Mouse (Mus musculus) heart, adult 11 months (tissue): ENCODE data around the gene Gabbr2.

Experiments
- DNase-seq: peaks from one replicate; pipeline ENCODE4 v3.0.0; 2022

The Gabbr2 gene

DNA sequence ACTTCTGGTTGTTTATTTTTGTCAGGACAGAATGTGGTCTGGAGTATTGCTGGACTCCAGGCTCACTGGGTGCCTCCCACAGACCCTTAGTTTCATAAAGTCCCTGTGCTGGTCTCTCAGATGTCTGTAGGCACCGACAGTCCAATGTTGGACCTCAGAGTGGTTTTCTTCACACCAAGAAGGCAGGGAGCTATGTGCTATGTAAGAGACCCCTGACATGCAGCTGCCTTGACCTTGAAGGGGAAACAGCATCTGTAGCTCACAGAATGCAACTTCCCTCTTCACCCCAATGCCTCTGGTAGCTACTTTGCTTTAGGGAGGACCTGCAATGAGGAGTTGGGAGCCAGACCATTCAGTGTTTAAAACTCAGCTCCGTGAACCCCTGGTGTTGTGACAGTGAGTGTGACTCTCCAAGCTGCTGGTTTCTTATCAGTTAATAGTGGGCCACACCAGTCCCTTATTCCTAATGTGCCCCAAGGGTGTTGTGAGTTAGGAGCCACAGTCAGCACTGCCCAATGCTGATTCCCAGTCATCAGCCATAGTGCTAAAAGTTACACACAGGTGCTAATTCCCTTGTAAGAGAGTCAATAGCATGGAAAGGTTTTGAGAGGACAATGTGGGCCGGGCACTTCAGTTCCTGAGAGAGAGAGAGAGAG, 85.5 kb downstream of the Gabbr2 start:
- DNase-seq, result no peak

DNA sequence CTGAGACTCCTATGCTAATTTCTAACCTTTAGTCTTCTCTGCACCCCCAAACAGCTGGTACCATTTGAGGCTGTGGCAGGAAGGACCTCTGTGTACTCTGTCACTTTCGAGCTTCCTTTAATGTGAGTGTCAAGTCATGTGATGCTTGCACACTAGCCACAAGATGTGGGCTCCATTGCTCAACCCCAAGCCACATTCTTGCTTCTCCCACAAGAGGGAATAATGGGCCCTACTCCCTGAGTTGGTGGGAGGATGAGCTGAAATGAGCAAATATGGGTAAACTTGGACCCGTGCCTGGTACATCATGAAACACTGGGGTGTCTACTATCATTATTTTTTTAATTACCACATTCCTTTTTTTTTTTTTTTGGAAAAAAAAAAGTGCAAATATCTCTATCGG, 86.5 kb downstream of the Gabbr2 start:
- DNase-seq, result no peak

DNA sequence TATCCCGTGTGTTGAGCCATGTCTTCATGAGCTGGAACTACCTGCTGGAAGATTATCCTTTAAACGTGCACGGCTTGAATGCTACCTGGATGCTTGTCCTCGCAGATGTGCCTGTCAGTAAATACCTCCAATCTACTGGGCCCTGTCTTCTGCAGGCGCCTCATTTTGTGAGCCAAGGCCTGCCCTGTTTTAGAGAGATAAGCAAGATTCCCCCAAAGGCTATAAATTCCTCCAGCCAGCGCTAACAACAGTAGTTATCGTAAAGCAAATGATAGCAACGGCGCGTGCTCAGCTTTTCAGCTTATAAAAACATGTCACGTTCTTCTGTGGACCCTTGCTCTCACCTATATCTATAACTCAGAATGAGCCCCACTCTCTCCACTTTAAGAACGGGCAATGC, 87.5 kb downstream of the Gabbr2 start:
- no peak for DNase-seq

DNA sequence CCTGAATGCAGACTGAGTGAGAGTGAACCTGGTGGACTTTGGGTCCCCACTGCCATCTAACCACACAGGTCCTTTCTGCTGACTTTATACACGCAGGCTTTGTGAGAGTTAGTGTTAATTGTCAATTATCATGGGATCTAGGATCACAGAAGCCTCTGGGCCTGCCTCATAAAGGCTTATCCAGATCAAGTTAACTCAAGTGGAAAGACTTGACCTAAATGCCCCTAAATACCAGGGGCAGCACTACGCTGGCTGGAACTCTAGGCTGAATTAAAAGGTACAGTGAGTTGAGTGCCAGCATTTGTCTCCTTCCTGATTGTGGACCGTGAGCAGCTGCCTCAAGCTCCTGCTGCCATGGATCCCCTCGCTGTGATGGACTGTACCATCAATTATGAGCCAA, 93.1 kb downstream of the Gabbr2 start:
- no peak for DNase-seq

DNA sequence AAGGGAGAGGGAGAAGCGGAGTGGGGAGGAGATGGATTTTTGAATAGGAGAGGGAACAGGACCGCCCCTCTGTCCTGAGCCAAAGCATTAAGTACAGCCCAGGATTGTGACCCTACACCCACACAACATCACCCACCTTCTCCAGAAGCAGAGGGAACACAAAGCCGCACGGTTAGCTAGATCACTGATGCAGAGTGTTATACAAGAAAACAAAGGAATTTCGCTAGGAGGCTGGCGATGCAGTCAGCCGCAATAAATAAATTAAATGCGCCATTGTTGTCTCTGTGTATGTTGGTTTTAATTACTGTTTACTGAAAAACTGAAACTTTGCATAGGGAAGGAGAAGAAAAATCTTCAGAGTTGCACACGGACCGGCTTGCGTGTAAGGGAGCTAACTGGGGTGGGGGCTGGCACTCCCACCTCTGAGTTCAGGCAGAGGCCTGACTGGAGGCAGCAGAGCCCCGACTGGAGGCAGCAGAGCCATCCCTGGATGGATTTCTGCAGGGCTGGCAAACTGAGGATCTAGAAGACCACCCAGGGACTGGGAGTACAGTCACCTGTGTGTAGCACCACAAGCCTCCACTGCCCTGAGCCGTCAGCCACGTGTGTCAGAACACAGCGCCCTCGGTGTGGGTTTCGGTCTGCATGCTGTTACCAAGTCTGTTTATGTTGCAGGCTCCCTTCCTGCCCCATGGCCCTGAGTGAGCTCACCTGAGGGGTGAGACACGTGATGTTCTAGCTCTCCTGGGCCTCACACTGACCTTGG, 93.9 kb downstream of the Gabbr2 start:
- no peak for DNase-seq

GRCm38 (mm10) chr4:46894144-46894543, 97.5 kb downstream of the Gabbr2 start:
- DNase-seq, result no peak

GRCm38 (mm10) chr4:46889175-46889574, 102.5 kb downstream of the Gabbr2 start:
- no peak for DNase-seq

- DNase-seq, result no peak
Measured at GRCm38 (mm10) chr4:46885627-46886383, 105.9 kb downstream of the Gabbr2 start.

DNA sequence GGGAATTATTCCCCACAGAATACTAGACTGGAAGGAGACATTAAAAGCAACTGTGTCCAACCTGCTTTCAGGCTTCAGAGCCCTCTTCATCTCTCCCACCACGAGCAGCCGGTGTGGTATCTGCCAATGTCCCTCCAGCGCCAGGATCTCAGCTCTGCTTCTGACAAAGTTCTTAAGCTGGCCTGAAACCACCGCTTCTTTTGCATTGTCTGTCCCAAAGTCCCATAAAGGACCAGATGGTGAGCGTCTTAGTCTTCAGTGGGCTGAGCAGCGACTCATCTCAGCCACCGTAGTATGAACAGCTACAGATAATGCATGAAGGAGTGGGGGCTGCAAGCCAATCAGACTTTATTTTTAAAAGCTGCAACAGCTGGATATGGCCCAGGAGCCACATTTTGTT, 107.5 kb downstream of the Gabbr2 start:
- DNase-seq, result no peak

- no peak for DNase-seq
Measured at GRCm38 (mm10) chr4:46883546-46883945, 108.1 kb downstream of the Gabbr2 start.

DNA sequence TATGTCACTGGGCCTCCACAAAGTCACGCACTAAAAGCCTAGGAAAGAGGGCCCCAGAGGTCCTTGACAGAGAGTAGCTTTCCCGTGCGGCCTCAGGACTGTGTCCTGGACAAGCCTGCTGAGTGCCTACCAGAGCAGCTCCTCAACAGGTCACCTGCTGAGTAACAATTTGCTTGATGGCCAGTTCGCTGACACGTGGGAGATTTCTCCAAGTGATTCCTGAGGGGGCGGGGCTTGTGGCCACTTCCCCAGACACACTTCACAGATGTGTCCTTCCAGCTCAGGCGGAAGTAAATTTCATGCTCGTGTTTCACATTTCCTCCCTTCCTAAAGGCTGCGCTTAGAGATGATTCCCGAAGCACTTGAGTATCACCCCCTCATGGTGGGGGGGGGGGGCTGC, 108.6 kb downstream of the Gabbr2 start:
- DNase-seq, result no peak

- no peak for DNase-seq
Measured at GRCm38 (mm10) chr4:46881271-46881670, 110.4 kb downstream of the Gabbr2 start.

- no peak for DNase-seq
Measured at GRCm38 (mm10) chr4:46879943-46880342, 111.7 kb downstream of the Gabbr2 start.

DNA sequence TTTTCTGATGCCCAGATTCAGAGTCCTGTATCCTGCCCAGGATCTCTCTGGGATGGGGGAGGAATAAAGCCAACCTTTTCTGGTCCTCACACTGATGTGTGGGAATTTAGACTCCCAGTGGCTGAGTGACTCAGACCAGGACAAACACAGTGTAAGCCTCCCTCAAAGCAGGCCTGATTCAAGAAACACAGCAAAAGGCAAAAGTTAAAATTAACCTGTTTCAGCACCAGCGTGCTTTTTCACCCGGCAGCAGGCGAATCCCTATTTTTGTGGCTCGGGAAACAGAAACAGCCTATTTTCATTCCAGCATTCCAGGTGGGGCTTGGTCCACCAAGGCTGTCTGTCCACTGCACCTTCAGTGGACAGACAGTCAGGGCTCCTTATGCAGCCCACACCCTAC, 118.9 kb downstream of the Gabbr2 start:
- no peak for DNase-seq

GRCm38 (mm10) chr4:46870157-46870556, 121.5 kb downstream of the Gabbr2 start:
- DNase-seq, result no peak

GRCm38 (mm10) chr4:46869380-46869779, 122.3 kb downstream of the Gabbr2 start:
- no peak for DNase-seq

DNA sequence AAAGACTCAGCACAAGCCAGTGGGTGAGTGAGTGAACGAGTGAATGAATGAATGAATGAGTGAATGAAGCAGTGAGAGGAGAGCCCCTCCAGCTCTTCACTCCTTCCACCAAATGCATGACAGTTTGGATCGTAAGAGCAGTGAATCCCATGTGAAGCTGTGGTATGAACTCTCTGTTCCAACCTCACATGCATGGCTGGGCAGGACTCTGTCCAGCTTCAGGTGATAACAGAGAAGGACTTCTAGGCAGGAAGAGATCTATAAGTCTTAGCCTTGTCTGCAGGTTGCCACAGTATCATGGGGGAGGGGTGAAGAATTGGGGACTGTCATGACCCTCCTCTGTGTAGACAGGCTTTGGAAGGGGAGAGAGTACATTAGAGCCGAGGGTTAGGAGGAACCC, 122.8 kb downstream of the Gabbr2 start:
- no peak for DNase-seq

DNA sequence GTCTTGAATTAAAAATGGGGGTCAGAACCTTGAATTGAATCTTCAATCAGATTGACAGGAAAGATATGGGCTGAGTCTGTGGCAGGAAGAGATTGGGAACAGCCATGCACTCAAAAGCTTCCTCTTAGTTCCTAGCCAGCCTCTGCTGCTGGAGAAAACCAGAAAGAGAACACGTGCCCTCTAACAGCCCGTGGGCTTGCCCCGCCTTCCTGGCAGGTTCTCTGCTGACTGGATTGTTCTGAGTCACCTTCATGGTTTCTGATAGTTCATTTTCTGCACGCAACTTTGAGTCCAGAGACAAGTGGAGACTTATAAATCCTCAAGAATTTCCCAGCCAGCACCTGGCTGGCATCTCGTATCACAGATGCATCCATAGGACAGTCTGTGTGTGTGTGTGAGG, 123.5 kb downstream of the Gabbr2 start:
- no peak for DNase-seq

DNA sequence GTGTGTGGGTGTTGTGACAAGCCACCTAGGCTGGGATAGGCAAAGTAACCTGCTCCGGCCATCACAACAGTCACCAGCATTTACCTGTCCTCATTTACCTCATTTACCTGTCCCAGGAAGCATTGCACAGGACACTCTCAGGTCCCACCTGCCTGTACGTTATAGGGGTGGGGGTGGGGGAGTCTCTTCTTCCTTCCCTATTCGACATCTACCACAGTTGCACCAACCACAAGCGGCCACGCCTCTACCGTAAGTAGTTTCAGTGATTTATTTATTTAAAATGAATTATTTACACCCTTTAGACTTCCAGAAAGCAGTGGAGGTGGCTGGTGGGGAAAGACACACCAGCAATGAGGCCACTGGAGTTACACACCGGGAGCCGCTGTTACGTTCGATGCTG, 123.9 kb downstream of the Gabbr2 start:
- no peak for DNase-seq

DNA sequence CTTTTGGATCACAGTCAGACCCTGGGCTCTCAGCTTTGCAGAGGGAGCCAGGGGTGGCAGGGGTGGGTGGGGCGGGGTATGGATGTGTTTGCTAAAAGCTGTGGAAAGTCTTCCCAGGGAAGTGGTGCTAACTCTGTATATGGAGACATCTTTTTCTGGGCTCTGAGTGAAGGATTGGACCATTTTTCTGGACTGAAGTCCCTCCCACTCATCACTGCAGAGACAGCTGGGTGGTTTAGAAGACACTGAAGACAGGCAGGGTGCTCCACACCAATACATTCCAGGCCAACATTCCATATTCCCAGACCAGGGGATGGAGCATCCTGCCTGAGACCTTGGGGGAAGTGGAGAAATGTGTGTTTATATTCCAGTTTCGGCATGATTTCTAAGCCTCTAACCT, 125.6 kb downstream of the Gabbr2 start:
- no peak for DNase-seq

- no peak for DNase-seq
Measured at GRCm38 (mm10) chr4:46863721-46864120, 128.0 kb downstream of the Gabbr2 start.

- no peak for DNase-seq
Measured at GRCm38 (mm10) chr4:46862677-46863076, 129.0 kb downstream of the Gabbr2 start.

- DNase-seq, result no peak
Measured at GRCm38 (mm10) chr4:46860586-46860985, 131.1 kb downstream of the Gabbr2 start.

GRCm38 (mm10) chr4:46858899-46859298, 132.8 kb downstream of the Gabbr2 start:
- peak; percentile 94 for DNase-seq
